Mouse (Mus musculus) testis, adult 2 months (tissue): ENCODE results near the gene Mcm3ap. TPM values are rescaled to one million over a fixed set of nuclear protein-coding genes. Genes with fewer than 3 reads are reported as not detected.

Experiments
- H3K27ac ChIP-seq: fragments of 200-500 bp; 2 replicates; pipeline ENCODE4 v1.5.1; 2012; ENCODE audit warnings: low read depth, low read length; ENCODE audit not compliant: control insufficient read depth, insufficient read depth
- H3K27me3 ChIP-seq: fragments of 200-500 bp; 2 replicates; pipeline ENCODE4 v1.6.1; 2012; ENCODE audit warnings: mild to moderate bottlenecking, low read length, moderate library complexity; ENCODE audit not compliant: control insufficient read depth, insufficient read depth
- H3K36me3 ChIP-seq: fragments of 200-500 bp; 2 replicates; pipeline ENCODE4 v1.6.1; 2012; ENCODE audit warnings: mild to moderate bottlenecking, low read length; ENCODE audit not compliant: control insufficient read depth, insufficient read depth
- H3K4me1 ChIP-seq: fragments of 200-500 bp; 2 replicates; pipeline ENCODE4 v1.6.1; 2012; ENCODE audit warnings: low read length; ENCODE audit not compliant: control insufficient read depth, insufficient read depth
- H3K4me3 ChIP-seq: fragments of 200-500 bp; 2 replicates; pipeline ENCODE4 v1.5.1; 2012; ENCODE audit warnings: low read depth, mild to moderate bottlenecking, low read length, moderate library complexity, mixed read lengths; ENCODE audit not compliant: control insufficient read depth
- CTCF ChIP-seq: fragments of 200-500 bp; IDR thresholded peaks from 2 replicates; pipeline ENCODE4 v1.5.1; 2012; ENCODE audit warnings: low read depth, mild to moderate bottlenecking, inconsistent platforms, low read length, moderate library complexity; ENCODE audit not compliant: control insufficient read depth, insufficient read depth, insufficient replicate concordance
- POLR2A ChIP-seq: fragments of 200-500 bp; IDR thresholded peaks from 2 replicates; pipeline ENCODE4 v1.6.1; 2012; ENCODE audit warnings: low read depth, mild to moderate bottlenecking, inconsistent platforms, low read length, moderate library complexity; ENCODE audit not compliant: control insufficient read depth
- polyA plus RNA-seq: library from polyadenylated mRNA; depleted of rRNA; stranded (reverse); fragments of >200 nt; gene quantifications from 2 replicates; pipeline ENCODE4 v1.2.3, GENCODE M21; 2012

Mcm3ap gene
- polyA plus RNA-seq, 1 experiment: 11.3 TPM

DNA sequence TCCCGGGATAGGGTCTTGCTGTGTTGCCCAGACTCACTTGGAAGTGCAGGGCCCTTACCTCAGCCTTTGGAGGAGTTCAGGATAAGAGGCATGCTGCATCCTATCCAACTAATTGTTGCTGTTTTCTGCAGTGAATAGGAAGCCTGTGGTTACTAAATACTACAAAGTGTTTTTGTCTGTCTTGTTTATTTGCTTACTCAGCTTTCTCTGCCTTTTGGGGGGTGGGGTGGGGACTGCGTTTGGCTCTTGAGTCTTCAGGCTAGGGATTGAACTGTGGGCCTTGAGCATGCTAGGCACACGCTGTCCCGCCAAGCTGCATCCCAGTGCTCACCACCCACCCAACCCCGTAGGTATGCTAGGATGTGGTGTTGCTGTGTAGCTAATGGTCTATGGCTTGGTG lies 5.0 kb downstream of the Mcm3ap start:
- Histone ChIP-seq H3K36me3 (no peaks in the 10 kb centered on the region; the same call in 1 of the 2 replicates), H3K4me1 (no peaks in the 10 kb centered on the region; the same call in 1 of the 2 replicates), H3K4me3 (no peak overlapping the region), H3K27me3 (no peaks in the 10 kb centered on the region), H3K27ac (no peak overlapping the region)
- TF ChIP-seq POLR2A: no peak
- no peak for TF ChIP-seq CTCF

DNA sequence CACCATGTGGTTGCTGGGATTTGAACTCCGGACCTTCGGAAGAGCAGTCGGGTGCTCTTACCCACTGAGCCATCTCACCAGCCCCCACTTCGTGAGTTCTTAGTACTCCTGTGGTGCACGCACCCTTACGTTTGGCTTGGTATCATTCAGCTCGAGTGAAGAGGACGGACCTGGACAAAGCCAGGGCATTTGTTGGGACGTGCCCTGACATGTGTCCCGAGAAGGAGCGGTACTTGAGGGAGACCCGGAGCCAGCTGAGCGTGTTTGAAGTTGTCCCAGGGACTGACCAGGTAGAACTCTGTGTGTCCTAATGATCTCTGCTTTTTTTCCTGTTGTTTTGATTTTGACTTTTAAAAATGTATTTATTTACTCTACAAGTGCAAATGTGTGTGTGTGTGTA lies 12.1 kb downstream of the Mcm3ap start:
- Histone ChIP-seq H3K36me3 (peaks cover 4% of the 10 kb centered on the region), H3K4me1 (no peaks in the 10 kb centered on the region), H3K4me3 (no peak overlapping the region), H3K27ac (no peak overlapping the region), H3K27me3 (no peaks in the 10 kb centered on the region)
- TF ChIP-seq POLR2A: no peak
- no peak for TF ChIP-seq CTCF

DNA sequence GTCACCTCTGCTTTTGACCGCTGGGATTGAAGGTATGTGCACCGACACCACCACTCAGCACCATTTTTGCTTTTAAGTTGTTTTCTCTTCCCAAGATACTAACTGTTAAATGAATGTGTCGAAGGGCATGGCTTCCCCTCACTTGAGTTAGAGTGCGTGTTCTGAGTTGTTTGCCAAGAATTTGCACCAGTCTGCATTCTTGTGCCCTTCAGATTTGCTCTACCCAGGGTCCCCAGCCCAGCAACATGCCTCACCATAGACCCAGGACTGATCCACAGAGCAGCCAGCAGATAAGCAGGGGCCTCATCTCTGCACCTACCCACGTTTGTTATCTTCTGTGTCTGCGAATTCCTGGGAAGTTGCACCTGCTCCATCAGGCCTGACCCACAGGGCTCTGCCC lies 12.8 kb downstream of the Mcm3ap start:
- Histone ChIP-seq H3K27me3 (no peaks in the 10 kb centered on the region), H3K27ac (no peak overlapping the region), H3K4me3 (no peak overlapping the region), H3K36me3 (peaks cover 4% of the 10 kb centered on the region), H3K4me1 (no peaks in the 10 kb centered on the region)
- TF ChIP-seq CTCF (no peak), POLR2A (no peak)

DNA sequence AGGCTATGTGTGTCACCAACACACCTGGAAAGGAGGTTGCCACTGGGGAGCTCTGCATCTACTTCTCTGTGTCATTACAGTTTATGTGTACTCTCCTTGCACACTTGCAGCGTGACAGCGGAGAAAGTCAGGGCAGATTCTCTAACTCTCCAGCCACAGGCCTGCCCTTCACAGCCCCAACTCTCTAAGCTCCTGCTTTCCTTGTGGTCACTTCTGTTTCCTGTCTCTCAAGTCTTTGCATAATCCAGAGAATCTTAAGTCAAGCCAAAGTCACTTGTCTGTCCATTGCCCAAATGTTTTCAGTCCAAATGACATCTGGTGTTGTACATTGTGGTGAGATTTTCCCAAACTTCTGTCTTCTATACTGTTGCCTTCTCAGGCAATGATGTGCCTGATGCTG lies 17.6 kb downstream of the Mcm3ap start:
- no peak overlapping the region for H3K4me3 ChIP-seq
- peaks cover 16% of the 10 kb centered on the region for H3K36me3 ChIP-seq
- TF ChIP-seq CTCF (no peak), POLR2A (no peak)
- H3K4me1 ChIP-seq: no peaks in the 10 kb centered on the region
- no peak overlapping the region for H3K27ac ChIP-seq
- H3K27me3 ChIP-seq: no peaks in the 10 kb centered on the region

DNA sequence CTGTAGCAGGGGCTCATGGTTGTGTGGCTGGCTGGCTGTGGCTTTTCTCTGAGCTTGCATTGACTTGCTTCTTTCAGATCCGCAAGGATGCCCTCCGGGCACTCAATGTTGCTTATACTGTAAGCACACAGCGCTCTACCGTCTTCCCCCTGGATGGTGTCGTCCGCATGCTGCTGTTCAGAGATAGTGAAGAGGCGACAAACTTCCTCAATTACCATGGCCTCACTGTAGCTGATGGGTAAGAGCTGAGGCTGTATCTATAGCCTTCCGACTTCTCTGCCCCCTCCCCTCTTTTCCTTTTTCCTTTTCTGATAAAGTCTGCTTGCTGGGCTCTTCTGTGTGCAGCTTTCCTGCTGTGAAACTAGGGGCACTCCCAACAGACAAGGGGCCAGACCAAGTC lies 19.5 kb downstream of the Mcm3ap start:
- Histone ChIP-seq H3K27me3 (no peaks in the 10 kb centered on the region), H3K4me1 (no peaks in the 10 kb centered on the region), H3K36me3 (peaks cover 14% of the 10 kb centered on the region), H3K4me3 (no peak overlapping the region), H3K27ac (no peak overlapping the region)
- TF ChIP-seq CTCF (no peak), POLR2A (no peak)

DNA sequence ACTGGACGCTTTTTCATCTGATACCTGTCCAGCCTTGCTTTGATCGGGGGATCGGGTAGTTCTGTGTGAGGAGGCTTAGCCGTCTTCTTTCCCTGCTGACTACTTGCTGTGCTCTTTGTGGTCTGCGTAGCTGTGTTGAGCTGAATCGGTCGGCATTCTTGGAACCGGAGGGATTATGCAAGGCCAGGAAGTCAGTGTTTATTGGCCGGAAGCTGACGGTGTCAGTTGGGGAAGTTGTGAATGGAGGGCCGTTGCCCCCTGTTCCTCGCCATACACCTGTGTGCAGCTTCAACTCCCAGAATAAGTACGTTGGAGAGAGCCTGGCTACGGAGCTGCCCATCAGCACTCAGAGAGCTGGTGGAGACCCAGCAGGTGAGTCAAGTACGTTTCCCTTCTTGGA lies 20.5 kb downstream of the Mcm3ap start:
- no peaks in the 10 kb centered on the region for H3K27me3 ChIP-seq
- TF ChIP-seq POLR2A: no peak
- TF ChIP-seq CTCF: no peak
- no peak overlapping the region for H3K4me3 ChIP-seq
- no peaks in the 10 kb centered on the region for H3K4me1 ChIP-seq
- peaks cover 13% of the 10 kb centered on the region for H3K36me3 ChIP-seq
- no peak overlapping the region for H3K27ac ChIP-seq

DNA sequence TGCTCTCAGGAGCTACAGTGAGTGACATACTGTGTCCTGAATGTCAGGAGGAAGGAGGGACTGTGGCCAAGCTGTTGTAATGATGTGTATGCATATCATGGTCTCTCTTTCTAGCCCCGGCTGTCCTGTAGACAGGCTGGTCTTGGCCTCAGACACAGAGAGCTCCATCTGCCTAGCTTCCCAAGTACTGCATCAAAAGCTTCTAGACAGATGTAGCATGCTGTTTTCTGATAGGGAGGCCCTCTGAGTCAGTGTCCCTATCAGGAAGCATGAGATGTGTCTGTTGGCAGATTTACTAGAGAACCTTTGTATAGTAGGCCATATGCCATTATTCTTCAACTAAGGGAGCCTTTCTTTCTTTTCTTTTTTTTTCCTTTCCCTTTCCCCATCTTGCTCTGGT lies 24.8 kb downstream of the Mcm3ap start:
- H3K36me3 ChIP-seq: peaks cover 12% of the 10 kb centered on the region

DNA sequence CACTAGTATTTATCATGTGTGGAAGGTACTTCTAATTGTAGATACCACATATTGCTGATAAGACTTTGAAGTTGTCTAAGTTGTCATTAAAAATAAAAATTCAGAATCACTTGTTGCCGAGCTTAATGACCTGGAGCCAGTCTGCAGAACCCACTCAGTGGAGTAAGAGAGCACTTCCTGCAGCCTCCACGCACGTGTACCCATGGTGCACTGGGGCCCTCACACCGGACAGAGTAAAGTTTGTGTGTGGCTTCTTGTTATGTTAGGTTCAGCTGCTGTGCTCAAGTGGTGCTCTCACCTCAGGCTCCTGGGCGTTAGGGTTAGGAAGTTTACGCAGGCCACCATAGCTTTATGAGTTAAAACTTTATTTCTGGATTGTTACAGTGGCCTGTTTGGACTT lies 26.8 kb downstream of the Mcm3ap start:
- peaks cover 8% of the 10 kb centered on the region for H3K36me3 ChIP-seq
- no peaks in the 10 kb centered on the region for H3K27me3 ChIP-seq
- H3K4me1 ChIP-seq: no peaks in the 10 kb centered on the region
- H3K4me3 ChIP-seq: no peak overlapping the region
- no peak for TF ChIP-seq CTCF
- no peak for TF ChIP-seq POLR2A
- H3K27ac ChIP-seq: no peak overlapping the region

More for the DNA sequence above, 24.8 kb downstream of the Mcm3ap start:
- Histone ChIP-seq H3K4me1 (no peaks in the 10 kb centered on the region), H3K4me3 (no peak overlapping the region), H3K27ac (no peak overlapping the region), H3K27me3 (no peaks in the 10 kb centered on the region)
- TF ChIP-seq POLR2A: no peak
- TF ChIP-seq CTCF: no peak
